Mouse (Mus musculus) large intestine, adult 2 months (tissue): ENCODE data around the gene Rab13. TPM values are rescaled to one million over a fixed set of nuclear protein-coding genes. Genes with fewer than 3 reads are reported as not detected.
"Not testable (repeated sequence)": the region's sequence is repeated elsewhere in the genome, so short reads cannot be mapped to it uniquely, and the experiment has no call there.

ENCODE experiments used
- DNase-seq: peaks from one replicate; pipeline ENCODE4 v3.0.0-alpha.2; 2012; ENCODE audit warnings: low read depth, low spot score
- whole genome bisulfite sequencing: fragments of 180-500 bp; shearing (Covaris S2); methylation state at CpG from one replicate; pipeline ENCODE4 v1.1.7; 2018; 5-methylcytosine and 5-hydroxymethylcytosine counted together
- polyA plus RNA-seq: library from polyadenylated mRNA; depleted of rRNA; stranded (reverse); fragments of >200 nt; gene quantifications from 2 replicates; pipeline ENCODE4 v1.2.3, GENCODE M21; 2012

The Rab13 gene
- polyA plus RNA-seq, 1 experiment: 2.9 TPM

DNA sequence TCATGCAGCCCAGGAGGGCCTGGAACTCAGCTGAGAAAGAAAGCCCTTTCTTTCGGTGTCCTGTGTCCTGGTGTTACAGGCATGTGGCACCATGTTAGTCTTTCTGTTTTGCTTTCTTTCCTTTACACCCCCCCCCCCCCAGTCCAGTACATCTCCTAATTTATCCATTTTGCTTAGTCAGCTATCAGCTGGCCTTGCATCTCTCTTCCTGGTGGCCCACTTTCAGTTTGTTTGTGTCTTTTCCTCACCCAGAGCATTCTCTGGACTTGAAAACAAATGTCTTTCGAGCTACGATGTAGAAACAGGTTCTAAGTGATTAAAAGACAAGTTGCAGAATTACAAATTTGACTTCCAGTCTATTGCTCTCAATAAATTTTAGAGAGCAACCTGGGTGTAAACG, 9.0 kb downstream of the Rab13 start:
- WGBS: 82% methylated on average over 4 of the region's 4 CpGs

GRCm38 (mm10) chr3:90222941-90223340, 9.4 kb downstream of the Rab13 start:
- 80% methylated on average over 3 of the region's 3 CpGs for WGBS
- DNase-seq: no peak

More for the DNA sequence above, 9.0 kb downstream of the Rab13 start:
- no peak for DNase-seq

- WGBS: 84% methylated on average over 10 of the region's 10 CpGs
- DNase-seq: no peak
Measured at GRCm38 (mm10) chr3:90224331-90224730, 10.8 kb downstream of the Rab13 start.

DNA sequence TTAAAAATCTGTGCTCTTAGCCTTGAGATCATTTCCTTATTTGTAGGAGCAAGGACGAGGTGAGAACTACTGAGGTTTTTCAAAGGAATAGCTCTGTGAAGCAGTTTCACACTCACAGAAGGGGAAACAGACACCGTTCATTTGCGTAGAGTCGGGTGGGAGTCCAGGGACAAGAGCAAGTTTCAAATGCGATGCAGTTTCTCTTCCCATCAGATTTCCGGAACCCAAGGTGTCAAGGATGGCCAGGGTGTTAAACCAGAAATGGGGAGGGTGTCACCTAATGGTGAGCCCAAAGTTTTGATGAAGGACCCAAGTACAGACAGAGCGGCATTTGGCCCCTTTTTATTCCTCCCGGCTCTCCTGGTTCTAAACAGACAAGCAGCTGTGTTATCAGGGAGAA, 17.6 kb downstream of the Rab13 start:
- no peak for DNase-seq
- WGBS: 13% methylated on average over 8 of the region's 8 CpGs

- WGBS: under 1% methylated on average over 61 of the region's 61 CpGs
- peak; percentile 90 for DNase-seq
Measured at GRCm38 (mm10) chr3:90231507-90232333, 18.2 kb downstream of the Rab13 start, which contains the start of gene Jtb. Gene Jtb (plus strand): TSS chr3:90231597.

- no peak for DNase-seq
- WGBS: 81% methylated on average over 2 of the region's 2 CpGs
Measured at GRCm38 (mm10) chr3:90241251-90241650, 27.8 kb downstream of the Rab13 start.

DNA sequence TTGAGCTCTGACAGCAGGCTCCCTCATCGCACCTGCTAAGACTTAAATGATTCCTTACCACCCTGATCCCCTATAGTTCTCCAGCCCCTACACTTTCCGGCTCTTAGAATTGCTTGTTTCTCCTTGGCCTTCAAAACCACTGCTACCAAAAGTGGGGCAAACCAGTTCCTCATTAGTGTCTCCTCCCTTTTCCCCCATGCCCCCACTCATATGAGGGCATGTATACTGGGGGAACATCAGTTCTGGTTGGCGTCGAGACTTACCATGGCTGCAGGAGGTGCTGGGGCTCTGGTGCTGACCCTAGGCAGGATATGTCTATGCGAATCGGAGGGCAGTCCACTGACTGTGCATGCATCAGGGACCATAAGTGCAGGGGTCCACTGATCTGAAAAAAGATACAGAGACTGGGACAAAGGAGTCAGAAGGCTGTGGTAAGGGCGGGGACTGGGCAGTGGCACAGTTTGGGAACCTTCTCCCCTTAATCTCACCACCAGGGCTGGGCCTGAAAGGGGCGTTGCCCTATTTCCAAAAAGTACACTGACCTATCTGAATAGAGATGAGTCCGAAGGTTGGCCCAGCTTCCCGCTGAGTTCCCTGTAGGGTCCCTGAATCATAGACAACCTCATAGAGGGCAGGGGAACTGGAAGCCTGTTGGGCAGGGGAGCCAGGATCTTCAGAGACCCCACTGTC, 28.3 kb downstream of the Rab13 start:
- 73% methylated on average over 10 of the region's 10 CpGs for WGBS
- DNase-seq: no peak

- WGBS: 10% methylated on average over 19 of the region's 19 CpGs
- no peak for DNase-seq
Measured at GRCm38 (mm10) chr3:90242984-90243775, 29.7 kb downstream of the Rab13 start, which contains the start of gene Creb3l4. Gene Creb3l4 (minus strand): TSS chr3:90243512.

DNA sequence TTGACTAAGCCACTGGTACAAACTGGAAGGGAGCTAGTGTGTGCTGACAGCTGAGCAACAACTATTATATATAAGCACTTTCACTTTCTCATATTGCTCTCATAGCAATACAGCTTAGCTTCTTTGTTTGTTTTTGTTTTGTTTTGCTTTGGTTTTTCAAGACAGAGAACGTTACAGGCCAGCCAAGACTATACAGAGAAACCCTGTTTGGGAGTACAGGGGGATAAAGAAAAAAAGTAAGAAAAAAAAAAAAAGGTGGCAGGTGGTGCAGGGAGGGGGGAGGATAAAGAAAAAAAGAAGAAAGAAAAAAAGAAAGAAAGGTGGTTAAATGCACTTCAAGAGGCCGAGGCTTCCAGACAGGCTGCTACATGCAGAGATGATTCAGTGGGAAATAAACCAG, 31.9 kb downstream of the Rab13 start:
- WGBS: 43% methylated on average over 2 of the region's 2 CpGs
- no peak for DNase-seq

GRCm38 (mm10) chr3:90247630-90247959, 34.1 kb downstream of the Rab13 start:
- DNase-seq: no peak
- WGBS: 0% methylated on average over 3 of the region's 3 CpGs

DNA sequence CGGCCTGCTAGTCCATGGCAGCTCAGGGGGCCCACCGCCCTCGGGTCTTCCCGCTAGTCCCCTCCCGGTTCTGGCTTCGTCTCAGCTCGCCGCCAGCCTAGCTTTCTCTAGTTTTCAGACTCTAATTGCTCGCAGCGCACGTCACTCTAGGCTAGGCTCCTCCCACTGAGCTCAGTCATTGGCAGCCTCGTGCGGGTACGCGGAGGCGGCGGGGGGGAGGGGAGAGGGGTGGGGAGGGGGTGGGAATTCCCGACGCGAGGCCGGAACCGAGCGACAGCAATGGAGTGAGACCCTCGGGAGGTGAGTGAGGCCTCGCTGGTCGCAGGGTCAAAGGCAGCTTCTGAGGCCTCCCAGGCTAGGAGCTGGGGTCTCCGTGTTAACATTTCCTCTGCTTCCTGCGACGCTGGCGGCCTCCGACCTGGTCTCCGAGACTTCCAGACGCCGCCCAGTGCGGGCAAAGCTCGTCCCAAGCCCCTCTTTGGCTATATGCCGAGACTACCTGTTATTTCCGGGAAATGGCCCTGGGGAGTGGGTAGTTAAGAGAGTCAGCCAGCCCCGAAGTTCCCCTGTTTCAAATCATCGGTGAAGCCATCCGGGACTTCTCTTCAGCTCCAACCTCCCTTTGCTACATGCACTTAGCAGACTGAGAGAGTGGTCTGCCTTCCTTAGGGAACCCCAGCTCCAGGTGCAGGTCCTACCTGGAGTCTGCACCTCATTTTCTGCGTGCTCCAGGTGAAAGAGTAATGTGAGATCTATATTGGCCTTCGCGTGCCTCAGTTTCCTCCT, 34.7 kb downstream of the Rab13 start, which contains the start of gene Slc39a1:
Slc39a1 (plus strand) TSS at position 213 of the 786 bp plus-strand sequence.
- under 1% methylated on average over 44 of the region's 44 CpGs for WGBS
- DNase-seq: peak; percentile 90

GRCm38 (mm10) chr3:90248746-90249100, 35.2 kb downstream of the Rab13 start:
- 3% methylated on average over 10 of the region's 10 CpGs for WGBS
- DNase-seq: no peak

- no peak for DNase-seq
- 78% methylated on average over 6 of the region's 6 CpGs for WGBS
Measured at GRCm38 (mm10) chr3:90250791-90251190, 37.3 kb downstream of the Rab13 start.

- WGBS: 92% methylated on average over 9 of the region's 12 CpGs
- DNase-seq: not testable (repeated sequence)
Measured at GRCm38 (mm10) chr3:90251731-90252226, 38.3 kb downstream of the Rab13 start.

GRCm38 (mm10) chr3:90252659-90253058, 39.2 kb downstream of the Rab13 start:
- WGBS: 77% methylated on average over 2 of the region's 2 CpGs
- DNase-seq: not testable (repeated sequence)

- not testable (repeated sequence) for DNase-seq
- WGBS: 70% methylated on average over 1 of the region's 1 CpGs
Measured at GRCm38 (mm10) chr3:90253174-90253573, 39.7 kb downstream of the Rab13 start.

- under 1% methylated on average over 40 of the region's 40 CpGs for WGBS
Measured at GRCm38 (mm10) chr3:90253653-90254418, 40.3 kb downstream of the Rab13 start, which contains the start of gene Crtc2. Gene Crtc2 (plus strand): TSS chr3:90254163.

GRCm38 (mm10) chr3:90254419-90255193, 41.1 kb downstream of the Rab13 start:
- WGBS: under 1% methylated on average over 40 of the region's 41 CpGs
- no peak for DNase-seq

More at GRCm38 (mm10) chr3:90253653-90254418, 40.3 kb downstream of the Rab13 start, which contains the start of gene Crtc2:
- peak; percentile 94 for DNase-seq
